8 mouse cellular contexts compared by ENCODE assay signal in genomic region chr5:110362813-110363178, GRCm38 (mm10). TPM values are rescaled to one million over a fixed set of nuclear protein-coding genes. Genes with fewer than 3 reads are reported as not detected.
A peak's percentile ranks its signal among the peaks of the same experiment; 100 is the strongest.
DNase-seq lines count a peak whose midpoint lies in the region; ATAC-seq lines count a peak whose summit lies in the region.

No protein-coding gene starts in this region.

- no peak for ATAC-seq in heart, embryonic 13.5 days (ENCODE audit: extremely low read depth, insufficient number of reproducible peaks, low FRiP score, low TSS enrichment)
- ATAC-seq in megakaryocyte progenitor cell, adult 5-6 weeks (replicated peaks; ENCODE audit: poor library complexity), result peak; percentile 24
- no peak for ATAC-seq in monocyte, adult 5-6 weeks (replicated peaks; ENCODE audit: insufficient number of reproducible peaks, low FRiP score, low TSS enrichment, poor library complexity, severe bottlenecking)

- peaks cover 4% of the 10 kb centered on the region for H3K4me1 ChIP-seq in heart, embryonic 13.5 days

- peak overlapping the region; percentile 93 for H3K4me2 ChIP-seq in heart, embryonic 13.5 days

- H3K36me3 ChIP-seq in heart, embryonic 13.5 days, result peaks cover 15% of the 10 kb centered on the region

- peak overlapping the region; percentile 64 for H3K4me3 ChIP-seq in heart, embryonic 13.5 days

- no peak for DNase-seq in heart, postnatal 4 days
- peak; percentile 78 for DNase-seq in R1 (ENCODE audit: low read depth, low spot score)
- DNase-seq in forelimb bud, embryonic 11.5 days (ENCODE audit: low read depth, low spot score), result peak; percentile 44
- no peak for DNase-seq in adrenal gland, postnatal 4 days (ENCODE audit: low spot score in 2 of 2)
- DNase-seq in cerebellum, postnatal 36 days, result no peak

- H3K9me3 ChIP-seq in heart, embryonic 13.5 days, result no peaks in the 10 kb centered on the region

- peak overlapping the region; percentile 79 for H3K9ac ChIP-seq in heart, embryonic 13.5 days

- 1% methylated on average over 28 of the region's 28 CpGs for WGBS in heart, embryonic 13.5 days

- 0 out of 2 replicates have a peak overlapping the region, but pooled peaks have one; percentile 30 for H3K27ac ChIP-seq in heart, embryonic 13.5 days (replicated peaks)

- peaks cover 7% of the 10 kb centered on the region for H3K27me3 ChIP-seq in heart, embryonic 13.5 days (replicated peaks)

RNA-seq across cellular contexts. Expression of gene Lrcol1, which starts 18.3 kb away (rescaled TPM):
- polyA plus RNA-seq in heart, embryonic 13.5 days (2015; fragmentation: Nextera tagmentation; extraction: Ambion mirVana), result not detected in 2 replicates
- total RNA-seq in heart, postnatal 4 days (2021), result not detected
- total RNA-seq in megakaryocyte progenitor cell, adult 5-6 weeks (2015), result not detected in 2 replicates
- total RNA-seq in megakaryocyte progenitor cell, adult 5-6 weeks (2017), result not detected in 2 replicates
- not detected for total RNA-seq in adrenal gland, postnatal 4 days (2021)
- total RNA-seq in monocyte, adult 5-6 weeks (2017), result not detected in 3 replicates

RNA-seq across cellular contexts. Expression of gene P2rx2, which starts 19.8 kb away (rescaled TPM):
- 0.51 and 0.88 TPM in 2 replicates for polyA plus RNA-seq in heart, embryonic 13.5 days (2015; fragmentation: Nextera tagmentation; extraction: Ambion mirVana)
- not detected for total RNA-seq in heart, postnatal 4 days (2021)
- total RNA-seq in megakaryocyte progenitor cell, adult 5-6 weeks (2015), result not detected in 2 replicates
- not detected in 2 replicates for total RNA-seq in megakaryocyte progenitor cell, adult 5-6 weeks (2017)
- total RNA-seq in adrenal gland, postnatal 4 days (2021), result under 1 TPM; 0.84 to 0.87 TPM
- total RNA-seq in monocyte, adult 5-6 weeks (2017), result not detected in 3 replicates

Comparison
In these comparisons a context has a peak if more than half of its experiments do, and no peak if none do; other contexts are left out.
1. DNase-seq: peak in R1 (single experiment) and forelimb bud, embryonic 11.5 days (single experiment); none in heart, postnatal 4 days (single experiment), adrenal gland, postnatal 4 days (0 of 2) and cerebellum, postnatal 36 days (0 of 2).